Mouse (Mus musculus) heart, adult 9 months (tissue): ENCODE data around the gene Zc2hc1b.

Experiments
- DNase-seq, 2 experiments: peaks; one replicate each; pipeline ENCODE4 v3.0.0; 2022; ENCODE audit warnings: low spot score in 2 of 2

Gene Zc2hc1b

DNA sequence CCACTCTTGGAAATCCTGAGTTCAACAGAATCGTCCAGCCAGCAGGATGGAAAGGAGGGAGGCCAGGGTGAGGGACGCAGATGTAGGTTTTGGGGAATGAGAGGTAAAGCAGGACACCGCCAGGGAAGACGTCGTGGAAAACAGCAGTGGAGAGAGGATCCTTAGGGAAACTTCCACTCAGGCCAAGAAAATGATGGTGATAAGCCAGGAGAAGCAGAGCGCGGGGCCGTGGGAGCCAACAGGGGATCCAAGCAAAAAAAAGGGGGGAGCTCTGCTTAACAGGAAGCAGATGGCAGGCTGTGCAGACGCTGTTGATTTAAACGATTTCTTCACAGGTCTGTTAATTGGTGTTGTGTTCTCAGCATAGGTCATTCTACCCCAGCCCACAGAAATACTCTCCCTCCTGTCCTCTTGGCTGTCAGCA is 5.0 kb downstream of the Zc2hc1b start:
- no peak for DNase-seq

DNA sequence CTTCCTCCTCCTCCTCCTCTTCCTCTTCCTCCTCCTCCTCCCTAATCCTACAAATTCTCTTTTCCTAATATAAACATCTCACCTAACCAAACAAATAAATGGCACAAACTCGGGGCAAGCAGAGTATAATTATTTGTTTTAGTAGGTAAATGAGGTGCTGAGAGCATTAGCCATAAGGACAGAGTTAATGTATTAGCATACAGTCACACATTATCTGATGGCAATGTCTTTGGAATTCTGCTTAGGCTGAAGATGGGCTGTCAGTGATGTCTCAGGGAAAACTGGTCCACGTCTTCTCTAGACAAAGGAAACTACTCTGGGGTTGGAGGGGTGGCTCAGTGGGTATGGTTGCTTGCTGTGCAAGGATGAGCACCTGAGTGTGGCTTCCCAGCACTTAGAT is 6.4 kb downstream of the Zc2hc1b start:
- no peak for DNase-seq

DNA sequence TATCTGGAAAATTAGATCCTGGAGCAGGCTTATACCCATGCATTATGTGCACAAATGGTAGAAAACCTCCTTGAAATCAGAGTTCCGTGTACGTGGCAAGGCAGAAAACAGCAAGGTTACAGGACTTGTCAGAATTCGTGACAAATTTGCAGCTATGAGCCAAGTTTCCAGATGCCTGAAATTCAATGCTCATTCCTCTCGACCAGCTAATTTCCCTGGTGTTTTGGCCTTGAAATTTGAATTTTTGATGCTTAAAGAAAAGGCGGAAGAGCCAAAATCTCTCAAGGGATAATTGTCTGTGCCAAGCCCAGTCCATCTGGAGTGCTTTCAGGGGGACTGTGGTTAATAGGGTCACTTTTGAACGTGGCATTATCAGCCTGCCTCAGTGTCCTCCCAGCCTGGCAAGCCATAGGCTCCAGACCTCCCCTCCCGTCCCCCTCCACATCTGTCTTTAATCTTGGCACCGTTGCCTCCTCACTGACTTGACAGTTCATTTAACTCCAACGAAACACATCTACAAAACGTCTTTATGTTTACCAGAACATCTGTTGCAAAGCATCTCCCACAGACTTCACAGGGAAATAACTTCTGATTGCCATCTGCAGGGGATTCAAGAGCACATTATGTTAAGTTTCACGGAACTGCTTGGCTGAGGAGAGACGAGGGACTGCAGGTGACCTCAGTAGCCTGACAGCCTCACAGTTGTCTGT is 6.9 kb downstream of the Zc2hc1b start:
- DNase-seq: no peak

DNA sequence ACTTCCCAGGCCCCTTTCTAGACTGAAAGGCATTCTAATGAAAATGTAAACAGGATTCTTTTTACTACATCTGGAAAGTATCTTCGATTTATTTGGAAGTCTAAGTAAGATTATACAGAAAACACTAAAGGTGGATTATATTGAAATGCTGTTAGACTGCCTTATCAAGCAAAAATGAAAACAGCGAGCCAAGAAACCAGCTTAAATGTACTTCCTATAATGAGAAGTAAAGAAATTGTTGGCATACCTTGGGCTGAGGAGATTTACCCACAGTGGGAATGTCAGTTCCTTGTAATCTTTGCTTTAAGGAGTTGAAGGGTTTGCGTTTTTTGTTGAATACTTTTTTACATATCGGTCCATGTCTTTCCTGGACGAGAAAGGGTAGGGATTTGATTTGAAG is 9.4 kb downstream of the Zc2hc1b start:
- DNase-seq: no peak

DNA sequence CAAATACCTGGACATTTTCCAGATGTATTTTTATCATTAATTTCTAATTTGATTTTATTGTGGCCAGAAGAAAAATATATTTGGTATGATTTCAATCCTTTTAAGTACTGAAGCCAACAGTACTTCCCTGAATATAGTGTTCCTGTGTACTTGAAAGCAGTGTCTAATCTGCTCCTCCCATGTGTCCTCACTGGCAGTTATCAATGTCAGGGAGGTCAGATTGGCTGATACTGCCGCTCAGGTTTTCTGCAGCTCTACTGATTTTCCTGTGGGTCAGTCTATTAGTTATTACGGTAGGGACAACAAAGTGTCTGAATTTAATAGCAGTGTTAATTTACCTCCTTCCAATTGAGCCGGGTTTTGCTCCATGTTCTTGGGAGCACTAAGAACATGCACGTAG is 15.8 kb downstream of the Zc2hc1b start:
- no peak for DNase-seq

DNA sequence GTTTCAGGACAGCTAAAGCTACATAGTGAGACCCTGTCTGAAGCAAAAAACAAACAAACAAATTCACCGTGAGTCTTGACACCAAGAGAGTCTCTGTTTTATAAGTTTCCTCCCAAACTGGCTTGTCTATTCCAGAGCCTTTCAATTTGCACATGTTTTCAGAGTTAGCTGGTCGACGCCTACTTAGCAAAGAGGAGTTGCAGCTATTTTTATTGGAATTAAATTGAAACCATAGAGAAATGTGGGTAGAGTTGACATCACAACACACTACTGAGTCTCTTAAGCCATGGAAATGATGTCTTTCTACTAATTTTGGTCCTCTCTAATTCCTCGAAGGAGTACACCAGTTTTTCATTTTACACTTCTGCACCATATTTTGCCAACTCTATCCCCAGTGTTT is 16.9 kb downstream of the Zc2hc1b start:
- DNase-seq: no peak

DNA sequence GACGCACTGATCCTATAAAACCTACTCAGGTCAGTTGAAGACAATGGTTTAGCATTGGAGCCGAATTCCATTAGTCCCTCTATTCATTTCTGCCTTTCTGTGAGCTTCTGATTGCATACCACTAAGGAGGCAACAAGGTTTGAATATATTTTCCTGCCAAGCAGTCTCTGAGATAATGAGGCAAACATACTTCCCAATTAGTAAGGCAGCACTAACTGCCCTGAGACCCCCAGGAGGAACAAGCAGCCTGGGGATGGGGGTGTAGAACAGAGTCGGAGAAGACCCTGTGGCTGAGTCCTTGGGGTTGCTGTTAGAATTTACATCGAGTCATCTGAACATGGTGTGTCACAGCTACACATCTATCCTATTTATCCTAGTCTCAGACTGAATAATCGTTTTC is 22.4 kb downstream of the Zc2hc1b start:
- no peak for DNase-seq

DNA sequence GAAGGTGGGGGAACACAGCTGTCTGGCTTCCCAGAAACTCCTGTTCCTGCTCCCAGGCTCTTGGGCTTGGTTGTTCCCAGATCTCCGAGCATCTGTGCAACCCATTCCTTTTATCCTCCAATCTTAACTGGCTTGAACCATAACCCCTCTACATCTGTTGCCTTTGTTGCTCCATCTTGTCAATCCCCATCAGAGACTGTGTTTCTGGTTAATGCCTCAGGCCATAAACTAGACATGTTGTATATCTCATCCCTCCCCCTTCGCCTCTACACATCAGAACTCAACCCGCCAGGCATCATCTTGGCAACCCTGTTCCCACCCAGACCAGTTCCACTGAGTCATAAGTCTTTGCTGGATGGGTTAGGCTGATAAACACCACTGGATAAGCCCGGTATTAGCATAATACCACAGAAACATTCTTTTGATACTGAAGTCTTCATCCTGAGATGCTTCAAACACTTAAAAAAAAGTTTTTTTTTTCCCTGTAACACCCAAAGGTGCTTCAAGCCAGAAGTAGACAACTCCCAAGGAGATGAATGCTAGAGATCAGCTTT is 24.9 kb downstream of the Zc2hc1b start:
- no peak for DNase-seq

DNA sequence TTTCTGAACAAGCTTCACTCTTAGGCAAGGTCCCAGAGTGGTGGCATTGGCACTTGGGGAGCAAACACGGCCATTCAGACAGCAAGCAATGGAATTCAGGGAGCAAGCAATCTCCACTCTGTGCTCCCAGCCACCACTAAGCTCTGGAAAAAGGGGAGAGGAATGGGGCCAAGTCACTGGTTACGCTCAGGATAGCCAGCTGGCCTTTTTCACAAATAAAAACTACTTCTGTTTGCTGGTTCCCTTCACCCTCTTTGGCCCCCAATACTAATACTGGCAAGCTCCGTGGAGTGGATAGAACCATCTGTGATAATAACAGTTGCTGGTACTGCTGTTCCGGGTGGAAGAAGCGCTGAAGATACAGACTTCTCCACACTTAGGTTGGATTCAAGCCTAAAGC is 26.5 kb downstream of the Zc2hc1b start:
- peak in 1 of 2 experiments; percentile 6 for DNase-seq

DNA sequence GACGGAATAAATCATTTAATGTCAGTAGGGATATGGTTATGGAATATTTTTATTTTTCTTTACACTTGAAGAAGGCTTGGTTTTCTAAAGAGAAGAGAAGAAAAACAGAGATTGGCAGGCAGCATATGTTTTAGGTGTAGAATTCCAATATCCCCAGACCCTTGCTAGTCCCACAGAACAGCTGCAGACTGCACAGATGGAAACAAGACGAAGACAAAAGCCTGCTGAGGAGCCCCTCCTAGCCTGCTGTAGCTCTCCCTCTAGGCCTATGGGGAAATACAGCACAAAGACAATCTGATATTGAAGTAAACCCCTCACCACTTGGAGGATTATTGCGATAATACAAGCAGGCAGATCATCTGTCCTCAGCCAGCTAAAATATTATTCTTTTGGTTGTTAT is 27.4 kb downstream of the Zc2hc1b start:
- no peak for DNase-seq

DNA sequence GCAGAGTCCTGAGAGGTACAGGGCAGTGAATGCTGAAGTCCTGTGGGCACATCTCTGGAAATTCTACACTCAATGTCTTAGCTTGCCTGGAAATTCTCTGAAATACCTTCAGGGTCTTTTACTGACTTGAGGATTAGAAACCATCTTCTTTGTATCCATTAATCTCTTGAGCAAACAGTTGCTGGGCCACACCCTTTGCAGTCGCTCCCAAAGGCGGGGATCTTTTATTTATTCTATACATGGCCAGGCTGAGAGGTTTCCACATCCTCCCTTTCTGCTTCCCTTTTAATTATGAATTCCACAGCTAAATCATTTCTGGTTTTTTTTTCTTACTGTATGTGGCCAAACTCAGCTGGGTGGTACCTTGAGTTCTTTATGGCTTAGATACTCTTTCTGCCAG is 37.4 kb downstream of the Zc2hc1b start:
- DNase-seq: no peak

DNA sequence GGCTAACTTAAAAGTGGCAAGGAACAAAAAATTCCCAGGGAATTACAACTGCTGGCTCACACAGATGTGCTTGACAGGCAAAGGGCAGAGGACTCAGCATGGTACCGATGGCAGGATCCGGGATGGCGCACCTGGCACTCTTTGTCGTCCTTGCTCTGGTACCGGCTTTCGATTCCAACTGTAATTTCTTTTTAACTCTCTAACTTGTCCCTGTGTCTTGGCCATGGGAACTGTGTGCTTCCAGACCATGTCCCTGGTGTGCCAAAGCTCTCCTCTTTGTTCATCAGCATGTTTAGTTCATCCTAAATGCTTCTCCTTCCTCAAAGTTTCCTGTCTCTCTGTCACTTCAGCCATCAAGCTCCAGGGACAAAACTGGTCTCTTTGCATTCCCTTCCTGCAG is 39.9 kb downstream of the Zc2hc1b start:
- DNase-seq: no peak

DNA sequence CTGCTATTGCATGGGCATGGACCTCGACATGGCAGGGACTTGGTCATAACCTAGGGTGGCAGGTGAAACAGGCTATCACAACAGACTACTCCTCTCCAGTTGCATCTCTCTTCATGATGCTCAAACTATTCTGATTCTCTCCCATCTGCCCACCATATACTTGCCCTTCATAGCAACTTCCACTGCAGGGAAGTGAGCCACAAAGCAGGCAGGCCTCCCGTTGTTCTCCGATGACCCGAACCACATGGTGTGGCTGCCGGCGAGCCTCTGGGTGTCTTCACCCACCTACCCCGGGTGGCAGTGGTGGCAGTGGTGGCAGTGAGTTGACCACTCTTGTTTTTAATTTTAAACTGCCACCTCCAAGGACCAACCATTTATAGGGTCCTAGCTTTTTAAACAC is 42.1 kb downstream of the Zc2hc1b start:
- DNase-seq: no peak

DNA sequence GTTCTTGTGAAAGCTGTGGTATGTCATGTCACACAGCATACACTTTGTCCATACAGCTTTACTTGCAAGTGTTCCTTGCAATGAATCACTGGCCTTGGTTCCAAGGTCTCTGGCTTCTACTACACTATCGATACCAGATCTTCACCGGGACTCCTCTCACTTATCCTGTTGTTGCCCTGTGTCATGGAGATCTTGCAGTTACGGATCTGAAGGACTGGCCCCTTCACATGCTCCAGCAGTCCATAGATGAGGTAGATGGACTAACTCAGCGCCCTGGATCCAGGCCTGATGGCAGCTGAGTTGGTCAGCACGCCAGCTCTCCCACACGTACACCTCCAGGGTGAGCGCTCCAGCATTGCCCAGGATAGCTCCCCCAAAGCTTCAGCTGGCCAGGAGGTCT is 42.5 kb downstream of the Zc2hc1b start:
- DNase-seq: no peak

DNA sequence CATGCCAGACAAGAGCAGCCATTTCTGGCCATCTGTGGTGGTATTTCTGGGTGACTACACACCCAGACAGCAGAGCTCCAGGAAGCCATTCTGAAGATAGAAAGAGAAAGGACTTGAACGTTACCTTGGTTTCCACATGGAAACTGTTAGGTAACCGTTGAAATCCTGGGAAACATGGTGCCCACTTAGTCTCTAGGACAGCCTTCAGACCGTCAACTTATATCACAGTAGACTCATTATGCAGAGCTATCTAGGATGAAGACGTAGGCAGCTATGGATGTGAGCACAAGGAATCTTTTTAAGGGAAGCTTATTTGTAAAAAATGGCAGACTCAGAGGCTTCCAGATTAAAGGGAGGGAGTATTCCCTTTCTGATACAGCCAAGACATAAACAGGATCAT is 44.0 kb downstream of the Zc2hc1b start:
- no peak for DNase-seq

DNA sequence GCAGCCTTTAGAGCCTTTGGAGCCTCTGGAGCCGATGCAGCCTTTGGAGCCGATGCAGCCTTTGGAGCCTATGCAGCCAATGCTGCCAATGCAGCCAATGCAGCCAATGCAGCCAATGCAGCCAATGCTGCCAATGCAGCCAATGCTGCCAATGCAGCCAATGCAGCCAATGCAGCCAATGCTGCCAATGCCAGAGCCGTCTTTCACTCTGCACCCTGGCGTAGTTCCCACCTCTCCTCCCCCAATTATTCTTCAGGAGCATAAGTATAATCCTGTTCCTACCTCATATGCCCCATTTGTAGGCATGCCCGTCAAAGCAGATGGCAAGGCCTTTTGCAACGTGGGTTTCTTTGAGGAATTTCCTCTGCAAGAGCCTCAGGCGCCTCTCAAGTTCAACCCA is 49.9 kb downstream of the Zc2hc1b start:
- DNase-seq: no peak

DNA sequence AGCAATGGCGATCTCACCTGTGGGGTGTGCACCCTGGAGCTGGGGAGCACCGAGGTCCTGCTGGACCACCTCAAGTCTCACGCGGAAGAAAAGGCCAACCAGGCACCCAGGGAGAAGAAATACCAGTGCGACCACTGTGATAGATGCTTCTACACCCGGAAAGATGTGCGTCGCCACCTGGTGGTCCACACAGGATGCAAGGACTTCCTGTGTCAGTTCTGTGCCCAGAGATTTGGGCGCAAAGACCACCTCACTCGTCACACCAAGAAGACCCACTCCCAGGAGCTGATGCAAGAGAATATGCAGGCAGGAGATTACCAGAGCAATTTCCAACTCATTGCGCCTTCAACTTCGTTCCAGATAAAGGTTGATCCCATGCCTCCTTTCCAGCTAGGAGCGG is 50.5 kb downstream of the Zc2hc1b start:
- no peak for DNase-seq

DNA sequence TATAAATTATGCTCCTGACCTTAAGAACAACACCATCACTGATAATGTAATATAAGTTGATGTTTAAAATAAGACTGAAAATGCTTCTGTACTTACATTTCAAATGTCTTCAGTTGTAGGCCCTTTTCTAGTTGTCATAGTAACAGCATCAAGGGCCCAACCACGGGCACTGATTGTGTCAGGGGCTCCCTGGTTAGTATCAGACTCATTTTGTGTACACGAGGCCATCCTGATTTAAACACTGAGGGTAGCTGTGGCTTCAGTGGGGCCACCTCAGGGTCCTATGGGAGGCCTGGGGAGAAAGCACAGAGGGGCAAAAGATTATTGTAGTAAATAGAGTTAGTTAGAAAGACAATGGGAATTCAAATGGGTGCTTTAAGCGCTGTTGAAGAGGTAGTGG is 52.0 kb downstream of the Zc2hc1b start:
- no peak for DNase-seq

DNA sequence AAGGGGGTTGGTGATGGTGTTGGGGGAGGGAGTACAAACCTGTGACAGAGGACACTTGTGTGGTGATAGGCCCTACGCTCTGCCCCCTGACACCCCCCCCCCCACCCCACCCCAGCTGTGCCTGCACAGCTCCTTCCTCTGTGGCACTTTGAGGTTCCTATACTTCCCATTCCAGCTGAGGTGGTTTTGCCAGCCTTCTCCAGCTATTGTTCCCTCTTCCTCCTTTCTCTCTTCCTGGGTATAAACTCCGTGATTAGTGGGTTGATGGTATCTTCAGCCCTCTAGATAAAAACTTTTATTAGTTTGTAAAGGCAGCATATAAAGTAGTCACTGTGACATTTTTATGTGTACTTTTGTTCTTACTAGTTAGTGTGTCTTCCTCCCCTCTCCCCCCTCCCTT is 58.5 kb downstream of the Zc2hc1b start:
- DNase-seq: no peak

DNA sequence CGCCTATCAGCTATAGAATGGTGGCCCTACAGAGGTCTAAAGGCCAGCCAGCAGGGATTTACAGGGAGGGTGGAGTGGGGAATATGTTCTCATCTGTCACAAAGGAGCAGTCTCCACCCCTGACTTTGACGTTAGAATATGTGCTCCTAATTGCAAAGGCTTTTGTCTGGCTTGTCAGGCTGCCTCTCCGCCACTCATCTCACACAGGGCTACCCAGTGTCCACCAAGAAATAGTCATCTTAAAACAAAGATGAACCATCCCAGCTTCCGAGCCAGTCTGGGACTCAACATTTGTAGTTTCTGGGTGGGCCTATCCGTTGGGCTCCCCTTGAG is 59.1 kb downstream of the Zc2hc1b start:
- DNase-seq: no peak

DNA sequence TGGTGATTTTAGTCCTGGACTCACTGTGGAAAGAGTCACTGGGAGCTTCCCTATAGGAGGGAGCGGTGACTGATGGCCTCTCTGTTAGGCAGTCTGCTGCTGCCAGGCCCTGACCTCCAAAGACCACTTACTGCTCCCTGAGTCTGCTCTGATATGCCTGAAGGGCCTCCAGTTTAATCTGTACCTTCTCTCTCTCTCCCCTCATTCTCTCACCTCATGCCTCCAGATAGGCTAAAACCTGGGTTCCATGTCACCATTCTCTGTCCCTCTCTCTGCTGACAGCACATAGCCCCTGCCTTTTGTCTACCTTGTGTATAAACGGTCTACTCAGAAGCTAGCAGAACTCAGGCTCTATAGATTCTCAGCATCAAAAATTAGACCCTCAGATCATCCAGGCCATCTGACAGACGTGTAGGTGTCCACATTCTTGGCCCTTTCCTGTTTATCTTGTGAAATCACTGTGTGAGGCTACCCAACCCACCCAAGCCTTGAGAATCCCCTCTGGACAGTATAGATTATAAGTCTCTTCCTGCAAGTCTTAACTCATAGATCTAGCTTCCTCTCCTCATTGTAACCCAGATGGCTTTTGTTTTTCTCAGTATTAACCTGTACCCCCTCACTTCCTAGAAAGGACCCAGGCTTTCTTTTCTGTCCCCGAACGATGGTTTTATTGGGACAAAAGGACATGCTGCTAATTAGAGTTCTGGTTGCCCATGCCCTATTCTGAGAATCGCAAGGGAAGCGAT is 59.6 kb downstream of the Zc2hc1b start:
- DNase-seq: no peak

DNA sequence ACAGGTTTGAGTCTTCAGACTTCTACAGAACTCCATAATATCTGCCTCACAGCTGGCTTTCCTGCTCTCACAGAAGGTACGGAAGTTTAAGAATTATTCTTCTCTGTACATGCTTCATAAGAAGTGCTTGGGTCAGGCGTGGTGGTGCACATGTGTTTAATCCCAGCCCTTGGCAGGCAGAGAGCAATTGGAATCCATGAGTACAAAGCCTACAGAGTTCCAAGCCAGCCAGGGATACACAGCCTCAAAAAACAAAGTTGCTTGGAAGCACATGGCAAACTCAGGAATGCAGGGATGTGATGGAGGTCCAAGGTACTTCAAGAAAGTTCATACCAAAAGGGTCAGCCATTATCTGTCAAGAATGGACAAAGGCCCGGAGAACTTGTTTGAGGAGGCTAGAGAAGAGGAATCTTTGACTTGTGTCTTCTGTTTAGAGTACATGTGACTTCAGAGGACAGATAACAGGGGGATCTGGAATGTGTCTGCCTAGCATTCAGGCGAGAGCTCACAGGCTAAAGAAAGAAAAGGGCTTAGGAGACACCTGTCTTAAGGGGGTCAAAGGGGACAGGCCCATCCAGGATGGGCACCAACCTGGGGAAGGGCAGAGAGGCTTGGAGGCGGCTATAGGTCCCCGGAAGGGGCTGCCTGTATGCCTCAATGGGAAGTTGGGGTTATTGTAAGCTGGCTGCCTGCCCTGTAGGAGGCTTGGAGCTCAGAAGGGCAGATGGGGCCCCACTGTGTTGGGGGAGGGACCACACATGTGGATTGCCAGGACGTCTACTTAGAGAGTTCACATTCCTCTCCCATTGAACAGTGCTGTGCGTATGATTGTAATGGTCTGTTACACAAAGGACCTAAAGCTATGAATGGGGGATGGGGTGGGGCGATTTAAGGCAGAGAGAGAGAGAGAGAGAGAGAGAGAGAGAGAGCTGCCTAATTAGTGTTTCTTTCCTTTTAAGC is 60.8 kb downstream of the Zc2hc1b start:
- no peak for DNase-seq
